Mouse (Mus musculus) kidney, embryonic 16.5 days (tissue): ENCODE measurements at regions not wholly inside any gene's neighbourhood (a gene's known extent, or its start where the extent isn't known, plus 50 kb on each side); places are given as distances from the start of the nearest gene placed in this dataset.
A peak's percentile ranks its signal among the peaks of the same experiment; 100 is the strongest.

Experiments used
- ATAC-seq: fragments of 200-750 bp; cut with Nextera tagmentation; 2 replicates; pipeline ENCODE4 v1.8.0; 2017; ENCODE audit warnings: moderate TSS enrichment; ENCODE audit not compliant: low FRiP score, low TSS enrichment
- H3K27ac ChIP-seq: fragments of 300-500 bp; sonication (generic); 2 replicates; pipeline ENCODE4 v1.5.1; 2014; ENCODE audit warnings: low read length
- H3K27me3 ChIP-seq: fragments of 300-500 bp; sonication (generic); 2 replicates; pipeline ENCODE4 v1.6.1; 2014; ENCODE audit warnings: low read length, control low read depth, mixed read lengths; ENCODE audit not compliant: insufficient read depth
- H3K36me3 ChIP-seq: fragments of 300-500 bp; sonication (generic); 2 replicates; pipeline ENCODE4 v1.6.1; 2014; ENCODE audit warnings: low read length, control low read depth, mixed read lengths; ENCODE audit not compliant: insufficient read depth
- H3K4me1 ChIP-seq: fragments of 300-500 bp; sonication (generic); 2 replicates; pipeline ENCODE4 v1.6.1; 2014; ENCODE audit warnings: low read length, control low read depth, mixed read lengths; ENCODE audit not compliant: insufficient read depth
- H3K4me2 ChIP-seq: fragments of 300-500 bp; sonication (generic); replicated peaks from 2 replicates; pipeline ENCODE4 v1.6.1; 2014; ENCODE audit warnings: low read depth, low read length
- H3K4me3 ChIP-seq: fragments of 300-500 bp; sonication (generic); 2 replicates; pipeline ENCODE4 v1.5.1; 2014; ENCODE audit warnings: mild to moderate bottlenecking, low read length
- H3K9ac ChIP-seq: fragments of 300-500 bp; sonication (generic); replicated peaks from 2 replicates; pipeline ENCODE4 v1.6.1; 2014; ENCODE audit warnings: low read length
- H3K9me3 ChIP-seq: fragments of 300-500 bp; sonication (generic); 2 replicates; pipeline ENCODE4 v1.6.1; 2016; ENCODE audit warnings: low read length, control low read depth
- WGBS: fragments of 180-500 bp; shearing (Covaris S2); extraction: QIAGEN DNeasy Blood & Tissue Kit; methylation state at CpG from one replicate; pipeline ENCODE4 v1.1.7; 2014; 5-methylcytosine and 5-hydroxymethylcytosine counted together

DNA sequence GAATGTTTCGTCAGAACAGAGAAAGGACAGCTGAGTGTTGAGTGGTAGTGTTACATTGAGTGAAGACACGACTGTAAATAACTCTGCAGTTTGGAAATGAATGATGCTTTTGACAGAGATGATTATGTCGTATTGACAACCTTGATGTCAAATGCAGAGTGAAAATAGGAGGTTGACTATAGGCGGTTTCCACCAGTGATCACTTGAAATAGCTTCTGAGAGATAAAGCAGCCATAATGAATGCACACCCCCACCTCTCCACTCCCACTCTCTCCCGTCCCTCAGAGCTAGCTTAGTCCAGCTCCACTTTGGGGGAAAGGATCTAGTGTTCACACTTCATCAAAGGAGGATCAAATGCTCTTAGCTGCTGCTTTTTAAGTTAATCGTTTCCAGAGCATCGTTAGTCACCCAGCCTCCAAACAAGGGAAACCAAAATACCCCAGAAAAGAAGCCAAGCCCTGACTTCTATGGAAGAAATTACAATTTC, 387.6 kb upstream of the Dph6 start:
- no peaks in the 10 kb centered on the region for H3K36me3 ChIP-seq
- no peaks in the 10 kb centered on the region for H3K4me1 ChIP-seq
- H3K9me3 ChIP-seq: no peaks in the 10 kb centered on the region
- 53% methylated on average over 7 of the region's 7 CpGs for WGBS
- no peak overlapping the region for H3K27ac ChIP-seq
- no peak overlapping the region for H3K9ac ChIP-seq
- no peak for ATAC-seq
- no peak overlapping the region for H3K4me2 ChIP-seq
- no peak overlapping the region for H3K4me3 ChIP-seq
- no peaks in the 10 kb centered on the region for H3K27me3 ChIP-seq

DNA sequence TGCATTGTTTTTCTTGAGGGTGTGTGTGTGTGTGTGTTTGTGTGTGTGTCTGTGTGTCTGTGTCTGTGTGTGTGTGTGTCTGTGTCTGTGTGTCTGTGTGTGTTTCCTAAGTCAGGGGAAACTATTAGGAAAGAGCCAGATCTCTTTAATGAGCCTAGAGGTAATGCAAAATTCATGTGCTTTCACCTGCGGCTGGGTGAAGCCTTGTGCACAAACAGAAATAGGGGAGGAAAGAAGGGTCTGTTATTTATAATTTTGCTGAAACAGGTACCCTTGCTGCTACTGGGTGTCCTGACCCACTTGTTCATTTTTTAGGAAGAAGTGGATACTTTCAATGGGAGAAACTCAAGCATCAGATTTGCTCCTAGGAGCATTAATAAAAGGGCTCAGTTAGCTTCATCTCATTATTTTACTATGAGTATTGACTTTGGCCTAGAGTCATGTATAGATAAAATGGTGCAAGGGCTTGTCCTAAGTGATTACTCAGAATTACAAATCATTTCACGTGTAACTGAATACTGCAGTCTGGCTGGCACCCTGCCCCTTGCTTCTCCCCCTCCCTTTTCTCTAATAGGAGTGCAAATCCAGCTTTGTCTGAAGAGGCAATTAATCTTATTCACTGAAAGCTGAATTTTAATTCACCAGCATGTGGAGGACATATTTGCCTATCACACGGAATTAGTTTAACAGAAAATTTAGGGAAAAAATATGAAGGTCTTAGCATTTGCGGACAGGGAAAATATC, 401.7 kb upstream of the Dph6 start:
- ATAC-seq: no peak
- no peak overlapping the region for H3K4me2 ChIP-seq
- no peaks in the 10 kb centered on the region for H3K36me3 ChIP-seq
- 43% methylated on average over 4 of the region's 4 CpGs for WGBS
- no peak overlapping the region for H3K9ac ChIP-seq
- no peaks in the 10 kb centered on the region for H3K27me3 ChIP-seq
- no peak overlapping the region for H3K4me3 ChIP-seq
- H3K4me1 ChIP-seq: 0 out of 2 replicates have a peak, but pooled peaks cover 3% of the 10 kb centered on the region
- H3K9me3 ChIP-seq: no peaks in the 10 kb centered on the region
- H3K27ac ChIP-seq: no peak overlapping the region

DNA sequence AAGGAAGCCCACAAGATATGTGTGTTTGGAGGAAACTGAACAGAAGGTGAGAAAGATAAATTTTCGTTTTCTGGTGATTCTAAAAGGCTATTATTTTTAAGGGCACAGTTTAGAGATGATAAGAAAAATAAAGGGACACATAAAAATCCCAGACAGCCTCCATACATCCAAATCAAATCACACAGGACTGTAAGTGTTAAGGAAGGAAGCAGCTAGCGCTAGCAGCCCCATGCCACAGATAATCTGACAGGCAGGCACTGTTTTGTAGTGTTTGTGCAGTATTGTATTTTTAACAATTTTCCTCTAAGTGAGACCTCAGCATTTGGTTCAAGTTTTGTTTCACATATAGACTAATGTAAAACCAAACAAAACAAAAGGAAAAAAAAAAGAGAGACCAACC, 402.4 kb upstream of the Dph6 start:
- no peak overlapping the region for H3K4me2 ChIP-seq
- 47% methylated on average over 2 of the region's 2 CpGs for WGBS
- H3K4me1 ChIP-seq: 0 out of 2 replicates have a peak, but pooled peaks cover 3% of the 10 kb centered on the region
- H3K4me3 ChIP-seq: no peak overlapping the region
- no peak overlapping the region for H3K27ac ChIP-seq
- no peak for ATAC-seq
- H3K27me3 ChIP-seq: no peaks in the 10 kb centered on the region
- H3K36me3 ChIP-seq: no peaks in the 10 kb centered on the region
- no peaks in the 10 kb centered on the region for H3K9me3 ChIP-seq
- no peak overlapping the region for H3K9ac ChIP-seq

DNA sequence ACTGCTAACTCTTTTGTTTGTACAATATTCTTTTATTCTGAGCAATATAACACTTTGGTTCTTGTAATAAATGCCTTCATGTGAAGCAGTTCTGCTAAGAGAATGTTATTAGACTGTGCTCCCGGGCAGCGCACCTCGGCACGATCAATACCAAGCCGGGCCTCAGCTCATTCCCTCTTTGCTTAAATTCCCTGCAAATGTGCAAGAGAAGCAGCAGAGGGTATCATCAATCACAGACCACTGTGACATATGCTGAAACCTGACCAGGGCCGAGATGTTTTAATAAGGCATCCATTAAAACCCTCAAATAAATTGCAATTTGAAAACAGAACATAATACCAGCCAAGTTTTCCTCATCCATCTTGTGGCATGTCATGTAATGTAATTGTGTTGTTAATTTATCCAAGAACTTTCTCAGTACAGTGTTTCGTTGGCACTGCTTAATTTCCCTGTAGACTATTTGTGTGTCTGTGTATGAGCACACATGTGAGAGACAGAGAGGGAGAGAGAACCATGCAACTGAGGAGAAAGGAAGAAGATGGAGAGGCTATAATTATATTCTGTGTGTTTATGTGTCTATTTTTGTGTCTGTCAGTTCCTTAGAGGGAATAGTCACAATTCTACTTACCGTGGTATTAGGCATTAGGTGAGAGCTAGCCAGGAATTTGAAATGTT, 412.9 kb upstream of the Dph6 start:
- Histone ChIP-seq H3K9me3 (no peaks in the 10 kb centered on the region), H3K36me3 (no peaks in the 10 kb centered on the region), H3K4me3 (no peak overlapping the region), H3K27ac (no peak overlapping the region), H3K4me1 (peaks cover 10% of the 10 kb centered on the region; the same call in 1 of the 2 replicates), H3K4me2 (peak overlapping the region; percentile 37), H3K9ac (no peak overlapping the region; the same call in 1 of the 2 replicates), H3K27me3 (no peaks in the 10 kb centered on the region)
- WGBS: 22% methylated on average over 8 of the region's 8 CpGs
- ATAC-seq: peak; percentile 74; the same call in 1 of the 2 replicates

DNA sequence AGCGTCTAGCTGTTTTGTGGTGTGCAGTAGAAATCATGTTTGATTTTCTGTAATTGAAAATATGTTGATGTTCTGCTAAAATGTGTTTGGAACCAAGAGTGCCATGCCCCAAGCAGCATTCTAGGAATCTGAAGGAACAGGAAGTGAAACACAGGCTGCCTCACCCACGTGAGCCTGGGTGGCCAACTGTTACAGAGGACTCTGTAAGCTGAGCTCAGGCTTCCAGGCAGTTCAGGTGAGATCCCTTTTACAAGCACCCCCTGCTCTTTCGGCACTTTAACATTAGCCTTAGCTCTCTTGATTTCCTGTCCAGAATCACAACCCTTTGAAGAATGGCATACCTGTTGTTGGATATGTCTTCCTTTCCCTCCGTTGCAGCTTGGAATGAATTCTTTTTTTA, 414.9 kb upstream of the Dph6 start:
- 59% methylated on average over 4 of the region's 4 CpGs for WGBS
- peaks cover 10% of the 10 kb centered on the region; the same call in 1 of the 2 replicates for H3K4me1 ChIP-seq
- H3K4me3 ChIP-seq: no peak overlapping the region
- no peaks in the 10 kb centered on the region for H3K27me3 ChIP-seq
- no peaks in the 10 kb centered on the region for H3K36me3 ChIP-seq
- H3K27ac ChIP-seq: no peak overlapping the region
- no peaks in the 10 kb centered on the region for H3K9me3 ChIP-seq
- no peak for ATAC-seq
- no peak overlapping the region for H3K9ac ChIP-seq
- no peak overlapping the region for H3K4me2 ChIP-seq

DNA sequence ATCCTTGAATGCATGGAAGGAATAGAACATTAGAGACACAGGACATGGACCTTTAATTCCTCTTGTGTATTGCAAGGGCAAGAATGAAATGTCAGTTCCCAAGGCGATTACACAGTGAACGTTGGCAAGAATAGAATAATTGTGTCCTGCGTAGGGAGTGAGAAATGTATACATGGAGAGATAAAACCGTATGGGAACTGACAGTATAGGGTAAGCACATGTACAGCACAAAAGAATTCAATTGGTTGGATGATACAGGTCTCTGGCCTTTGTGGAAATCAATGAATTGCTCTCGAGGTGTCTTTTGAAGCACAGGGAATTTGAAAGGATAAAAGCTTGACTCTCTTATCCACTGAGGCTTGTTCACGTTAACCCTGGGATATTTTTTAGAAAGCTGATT, 415.4 kb upstream of the Dph6 start:
- Histone ChIP-seq H3K9me3 (no peaks in the 10 kb centered on the region), H3K4me2 (no peak overlapping the region), H3K4me1 (peaks cover 10% of the 10 kb centered on the region; the same call in 1 of the 2 replicates), H3K27me3 (no peaks in the 10 kb centered on the region), H3K36me3 (no peaks in the 10 kb centered on the region), H3K9ac (no peak overlapping the region), H3K27ac (no peak overlapping the region), H3K4me3 (no peak overlapping the region)
- no peak for ATAC-seq
- WGBS: 80% methylated on average over 6 of the region's 6 CpGs

DNA sequence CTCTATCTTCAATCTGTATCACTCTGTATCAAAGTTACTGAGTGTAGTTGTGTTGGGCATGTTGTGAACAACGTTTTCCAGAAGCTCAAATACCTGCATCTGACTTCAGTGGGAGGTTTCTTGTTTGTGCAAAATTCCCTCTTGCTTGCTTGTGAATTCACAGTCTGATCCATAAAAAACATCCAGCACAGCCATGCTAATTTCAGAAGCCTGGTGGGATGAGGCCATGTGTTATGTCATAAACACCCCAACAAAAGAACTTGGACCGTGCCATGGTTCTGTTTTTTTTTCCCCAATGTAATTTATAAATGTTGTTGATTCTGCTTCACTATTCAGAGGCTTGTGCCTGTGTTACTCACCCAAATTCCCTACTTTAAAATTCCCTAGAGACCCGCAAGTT, 415.9 kb upstream of the Dph6 start:
- no peak overlapping the region for H3K4me2 ChIP-seq
- H3K9me3 ChIP-seq: no peaks in the 10 kb centered on the region
- no peak overlapping the region for H3K4me3 ChIP-seq
- H3K27me3 ChIP-seq: no peaks in the 10 kb centered on the region
- no peaks in the 10 kb centered on the region for H3K36me3 ChIP-seq
- no peak overlapping the region for H3K9ac ChIP-seq
- H3K27ac ChIP-seq: no peak overlapping the region
- no peak for ATAC-seq
- peaks cover 10% of the 10 kb centered on the region; the same call in 1 of the 2 replicates for H3K4me1 ChIP-seq
- WGBS: 49% methylated on average over 3 of the region's 3 CpGs

DNA sequence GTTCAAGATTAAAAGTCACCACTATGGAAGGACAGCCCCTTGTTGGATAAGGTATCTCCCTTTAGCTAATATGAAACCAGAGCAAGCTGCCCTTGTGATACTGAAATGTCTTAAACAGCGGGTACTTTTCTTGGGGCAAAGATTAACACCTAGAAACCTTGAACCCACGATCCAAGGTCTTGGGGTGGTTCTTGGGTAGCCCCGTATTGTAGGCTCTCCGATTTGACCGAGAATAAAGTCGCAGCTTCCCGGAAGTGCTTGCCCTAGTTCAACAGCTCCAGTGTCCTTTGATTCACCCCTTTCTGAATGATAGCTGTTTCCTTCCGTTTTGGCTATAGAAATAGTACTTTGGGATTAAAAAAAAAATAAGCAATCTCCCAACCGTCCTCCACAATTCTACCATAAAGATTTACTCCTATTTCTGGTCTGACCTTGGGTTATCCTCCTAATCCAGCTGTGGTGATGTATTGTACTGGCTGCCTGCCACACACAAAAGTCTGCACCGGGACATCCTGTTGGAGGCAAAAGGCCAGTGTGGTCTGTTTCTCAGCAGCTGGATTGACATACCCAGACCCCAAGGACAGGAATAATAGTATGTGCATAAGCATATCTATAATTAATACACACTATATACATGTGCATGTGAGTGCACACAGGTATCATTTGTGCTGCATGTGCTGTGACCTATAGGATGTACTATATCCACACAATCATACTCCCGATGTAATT, 427.0 kb upstream of the Dph6 start:
- peak overlapping the region; percentile 82 for H3K27ac ChIP-seq
- ATAC-seq: peak; percentile 80; the same call in 1 of the 2 replicates

DNA sequence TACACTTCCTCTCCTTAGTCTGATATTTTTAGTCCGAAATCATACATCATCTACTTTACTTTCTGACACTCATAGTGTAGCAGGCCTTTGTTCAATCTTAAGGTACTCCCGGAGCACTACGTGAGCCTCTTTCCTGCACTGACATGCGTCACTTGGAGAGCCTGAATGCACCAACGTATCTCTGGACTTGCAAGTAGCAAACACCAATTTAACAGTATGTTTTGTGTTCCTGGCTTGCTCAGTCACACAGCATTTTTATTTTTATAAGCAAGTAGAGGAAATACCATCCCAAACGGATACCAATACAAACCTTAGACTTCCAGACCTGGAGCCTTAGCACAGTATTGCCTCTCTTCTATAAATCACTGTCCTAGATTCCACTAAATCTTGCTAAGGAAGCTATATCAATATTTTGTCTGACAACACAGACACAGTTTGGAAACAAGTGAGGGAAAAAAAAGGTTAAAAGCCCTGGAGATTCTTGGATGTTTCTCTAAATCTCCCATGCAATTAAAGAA, 427.6 kb upstream of the Dph6 start:
- peaks cover 6% of the 10 kb centered on the region; the same call in 1 of the 2 replicates for H3K4me1 ChIP-seq
- peak; percentile 59; the same call in 1 of the 2 replicates for ATAC-seq
- no peak overlapping the region for H3K4me3 ChIP-seq
- H3K36me3 ChIP-seq: no peaks in the 10 kb centered on the region
- H3K9ac ChIP-seq: no peak overlapping the region
- peak overlapping the region; percentile 82 for H3K27ac ChIP-seq
- H3K27me3 ChIP-seq: no peaks in the 10 kb centered on the region
- 43% methylated on average over 6 of the region's 6 CpGs for WGBS
- H3K9me3 ChIP-seq: no peaks in the 10 kb centered on the region
- H3K4me2 ChIP-seq: no peak overlapping the region

More for the DNA sequence above, 427.0 kb upstream of the Dph6 start:
- Histone ChIP-seq H3K27me3 (no peaks in the 10 kb centered on the region), H3K36me3 (no peaks in the 10 kb centered on the region), H3K4me3 (no peak overlapping the region), H3K4me2 (no peak overlapping the region), H3K4me1 (peaks cover 6% of the 10 kb centered on the region; the same call in 1 of the 2 replicates), H3K9ac (no peak overlapping the region), H3K9me3 (no peaks in the 10 kb centered on the region)
- 47% methylated on average over 11 of the region's 11 CpGs for WGBS
